8 mouse cellular contexts compared by ENCODE assay signal in the genomic region with DNA sequence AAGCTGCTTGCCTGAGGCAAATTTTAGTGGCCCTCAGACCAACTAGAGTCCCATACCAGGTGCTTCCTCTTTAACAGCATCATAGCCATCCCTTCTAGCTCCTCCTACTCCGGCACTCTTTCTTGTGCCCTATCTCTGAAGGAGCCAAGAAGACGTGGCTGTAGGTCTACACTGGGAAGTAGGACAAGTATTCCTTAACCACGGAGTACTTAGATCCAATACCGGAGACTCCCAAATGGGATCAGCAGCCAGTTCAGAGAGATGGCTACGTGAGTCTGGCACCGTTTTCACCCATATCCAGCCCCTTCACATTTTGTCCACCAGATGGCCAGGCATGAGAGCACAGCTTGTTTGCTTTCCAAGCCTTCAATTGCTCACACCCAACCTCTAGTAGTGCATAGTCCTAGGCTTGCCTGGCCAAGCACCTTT. TPM values are rescaled to one million over a fixed set of nuclear protein-coding genes. Genes with fewer than 3 reads are reported as not detected.
A peak's percentile ranks its signal among the peaks of the same experiment; 100 is the strongest.
DNase-seq lines count a peak whose midpoint lies in the region; ATAC-seq and TF ChIP-seq lines count a peak whose summit lies in the region.

No protein-coding gene starts in this region.

- H3K9ac ChIP-seq in forebrain, postnatal 0 days, result no peak overlapping the region
- peak overlapping the region; percentile 95 for H3K9ac ChIP-seq in liver, embryonic 15.5 days
- no peak overlapping the region for H3K9ac ChIP-seq in neural tube, embryonic 11.5 days (ENCODE audit: low read length)

- intact Hi-C loops in left cerebral cortex, postnatal 4 days (cut with DNase I), result loop anchor here (5.0 to 10.0 kb wide), 2 partner anchors 72 to 235 kb away; a partner anchor contains a TSS

- peak; percentile 60 for DNase-seq in left cerebral cortex, postnatal 4 days
- no peak for DNase-seq in left cerebral cortex, adult 8-10 months (ENCODE audit: low spot score in 2 of 2)
- peak; percentile 81 to 88 for DNase-seq in cerebellum, adult 2 months
- peak; percentile 46 for DNase-seq in forebrain, postnatal 0 days
- peak; percentile 73 for DNase-seq in induced T-regulatory cell, adult 2 months (ENCODE audit: low read depth)
- peak; percentile 45 for DNase-seq in neural tube, embryonic 11.5 days (ENCODE audit: low spot score)
- no peak for DNase-seq in layer of hippocampus, postnatal 25 days (ENCODE audit: extremely low spot score in 1 of 2, low spot score in 1 of 2)

- H3K4me2 ChIP-seq in forebrain, postnatal 0 days (ENCODE audit: low read depth), result 0 out of 2 replicates have a peak overlapping the region, but pooled peaks have one; percentile 92
- peak overlapping the region; percentile 93 for H3K4me2 ChIP-seq in liver, embryonic 15.5 days
- H3K4me2 ChIP-seq in neural tube, embryonic 11.5 days (ENCODE audit: low read depth), result no peak overlapping the region

- no peak for ATAC-seq in forebrain, postnatal 0 days
- ATAC-seq in liver, embryonic 15.5 days (ENCODE audit: insufficient read depth), result no peak
- no peak for ATAC-seq in neural tube, embryonic 11.5 days (ENCODE audit: insufficient read depth, low FRiP score, low TSS enrichment)

- H3K27me3 ChIP-seq in cerebellum, adult 2 months (ENCODE audit: control insufficient read depth, insufficient read depth, low read length), result no peaks in the 10 kb centered on the region
- no peaks in the 10 kb centered on the region for H3K27me3 ChIP-seq in forebrain, postnatal 0 days (ENCODE audit: insufficient read depth, low read length)
- 0 out of 2 replicates have a peak, but pooled peaks cover 4% of the 10 kb centered on the region for H3K27me3 ChIP-seq in liver, embryonic 15.5 days
- H3K27me3 ChIP-seq in neural tube, embryonic 11.5 days (ENCODE audit: control insufficient read depth, insufficient read depth, low read length), result no peaks in the 10 kb centered on the region

- peak; percentile 68 for TF ChIP-seq CTCF in cerebellum, adult 2 months (IDR thresholded peaks at IDR 0.05; ENCODE audit: borderline replicate concordance, insufficient read depth, low read depth, low read length)
- peak; percentile 68 for TF ChIP-seq CTCF in forebrain, postnatal 0 days (IDR thresholded peaks at IDR 0.05; ENCODE audit: low read depth)

- peaks cover 36% of the 10 kb centered on the region for H3K4me1 ChIP-seq in cerebellum, adult 2 months (ENCODE audit: control insufficient read depth, insufficient read depth, low read length)
- peaks cover 26% of the 10 kb centered on the region for H3K4me1 ChIP-seq in forebrain, postnatal 0 days (ENCODE audit: insufficient read depth)
- peaks cover 87% of the 10 kb centered on the region for H3K4me1 ChIP-seq in liver, embryonic 15.5 days (replicated peaks)
- H3K4me1 ChIP-seq in neural tube, embryonic 11.5 days (ENCODE audit: control insufficient read depth, insufficient read depth, low read length), result peaks cover 22% of the 10 kb centered on the region

- H3K4me3 ChIP-seq in cerebellum, adult 2 months (replicated peaks; ENCODE audit: insufficient read depth, low read depth, low read length), result peak overlapping the region; percentile 54
- no peak overlapping the region for H3K4me3 ChIP-seq in forebrain, postnatal 0 days (ENCODE audit: low read depth, low read length)
- H3K4me3 ChIP-seq in liver, embryonic 15.5 days (replicated peaks), result peak overlapping the region; percentile 85
- H3K4me3 ChIP-seq in neural tube, embryonic 11.5 days (ENCODE audit: low read depth, low read length), result no peak overlapping the region

- peaks cover 40% of the 10 kb centered on the region for H3K36me3 ChIP-seq in forebrain, postnatal 0 days (ENCODE audit: insufficient read depth)
- H3K36me3 ChIP-seq in liver, embryonic 15.5 days (replicated peaks), result peaks cover 53% of the 10 kb centered on the region
- peaks cover 16% of the 10 kb centered on the region for H3K36me3 ChIP-seq in neural tube, embryonic 11.5 days (ENCODE audit: control insufficient read depth, insufficient read depth, low read length)

- peak overlapping the region; percentile 63 for H3K27ac ChIP-seq in cerebellum, adult 2 months (ENCODE audit: insufficient read depth, low read length)
- H3K27ac ChIP-seq in forebrain, postnatal 0 days (ENCODE audit: low read depth, low read length), result no peak overlapping the region
- peak overlapping the region; percentile 99 for H3K27ac ChIP-seq in liver, embryonic 15.5 days (replicated peaks)
- H3K27ac ChIP-seq in neural tube, embryonic 11.5 days (ENCODE audit: low read depth, low read length), result no peak overlapping the region

- WGBS in cerebellum, adult 2 months, result 4% methylated on average over 6 of the region's 6 CpGs
- WGBS in forebrain, postnatal 0 days, result 53% methylated on average over 6 of the region's 6 CpGs
- WGBS in liver, embryonic 15.5 days (ENCODE audit: insufficient replicate concordance), result 30% methylated on average over 6 of the region's 6 CpGs
- WGBS in neural tube, embryonic 11.5 days, result 62% methylated on average over 6 of the region's 6 CpGs

- TF ChIP-seq POLR2A in cerebellum, adult 2 months (IDR thresholded peaks at IDR 0.05; ENCODE audit: borderline replicate concordance, insufficient read depth, low read length), result 0 out of 2 replicates have a peak, but pooled peaks have one; percentile 15

- no peaks in the 10 kb centered on the region for H3K9me3 ChIP-seq in forebrain, postnatal 0 days (ENCODE audit: low read length)
- no peaks in the 10 kb centered on the region for H3K9me3 ChIP-seq in liver, embryonic 15.5 days (replicated peaks)
- no peaks in the 10 kb centered on the region for H3K9me3 ChIP-seq in neural tube, embryonic 11.5 days (ENCODE audit: control insufficient read depth, low read length)

RNA-seq across cellular contexts. Expression of a gene that starts 3.1 kb away (rescaled TPM):
- 10 to 100 TPM; 74.5 to 75.2 TPM for total RNA-seq in left cerebral cortex, postnatal 4 days (2021)
- 10 to 100 TPM; 75.6 to 87.1 (median 78.7) TPM for total RNA-seq in left cerebral cortex, adult 8-10 months (2022)
- 144 TPM in 2 replicates for polyA plus RNA-seq in cerebellum, adult 2 months (2012; rRNA removed)
- total RNA-seq in forebrain, postnatal 0 days (2014; rRNA removed), result 79.7 and 105 TPM in 2 replicates
- polyA plus RNA-seq in forebrain, postnatal 0 days (2015; fragmentation: Nextera tagmentation; extraction: Ambion mirVana), result 55.4 and 61.7 TPM in 2 replicates
- polyA plus RNA-seq in liver, embryonic 15.5 days (2015; fragmentation: Nextera tagmentation; extraction: Ambion mirVana), result 105 and 129 TPM in 2 replicates
- polyA plus RNA-seq in neural tube, embryonic 11.5 days (2014; fragmentation: Nextera tagmentation; extraction: Ambion mirVana), result 88.4 and 97.3 TPM in 2 replicates
- total RNA-seq in layer of hippocampus, postnatal 25 days (2021), result 10 to 100 TPM; 72.9 to 75.2 TPM

RNA-seq across cellular contexts. Expression of a gene that starts 54.2 kb away (rescaled TPM):
- total RNA-seq in left cerebral cortex, postnatal 4 days (2021), result 10 to 100 TPM; 19.1 to 20.2 TPM
- total RNA-seq in left cerebral cortex, adult 8-10 months (2022), result 10 to 100 TPM; 13.4 to 16.5 (median 14.6) TPM
- polyA plus RNA-seq in cerebellum, adult 2 months (2012; rRNA removed), result 16.1 TPM in 2 replicates
- total RNA-seq in forebrain, postnatal 0 days (2014; rRNA removed), result 7.2 and 10.2 TPM in 2 replicates
- 23.5 and 27.8 TPM in 2 replicates for polyA plus RNA-seq in forebrain, postnatal 0 days (2015; fragmentation: Nextera tagmentation; extraction: Ambion mirVana)
- polyA plus RNA-seq in liver, embryonic 15.5 days (2015; fragmentation: Nextera tagmentation; extraction: Ambion mirVana), result 13.8 and 16.2 TPM in 2 replicates
- 30.2 and 31.1 TPM in 2 replicates for polyA plus RNA-seq in neural tube, embryonic 11.5 days (2014; fragmentation: Nextera tagmentation; extraction: Ambion mirVana)
- total RNA-seq in layer of hippocampus, postnatal 25 days (2021), result 10 to 100 TPM; 14.0 to 15.2 TPM

Comparison
In these comparisons a context has a peak if more than half of its experiments do, and no peak if none do; other contexts are left out.
1. DNase-seq: peak in left cerebral cortex, postnatal 4 days (single experiment), cerebellum, adult 2 months (2 of 2), forebrain, postnatal 0 days (single experiment), induced T-regulatory cell, adult 2 months (single experiment) and neural tube, embryonic 11.5 days (single experiment); none in left cerebral cortex, adult 8-10 months (0 of 2) and layer of hippocampus, postnatal 25 days (0 of 2).
2. H3K27ac ChIP-seq: peak in cerebellum, adult 2 months (single experiment) and liver, embryonic 15.5 days (single experiment); none in forebrain, postnatal 0 days (single experiment) and neural tube, embryonic 11.5 days (single experiment).
3. H3K4me3 ChIP-seq: peak in cerebellum, adult 2 months (single experiment) and liver, embryonic 15.5 days (single experiment); none in forebrain, postnatal 0 days (single experiment) and neural tube, embryonic 11.5 days (single experiment).